Mouse (Mus musculus) yolk sac, embryonic 10.5 days (tissue): ENCODE measurements at regions not wholly inside any gene's neighbourhood (a gene's known extent, or its start where the extent isn't known, plus 50 kb on each side); places are given as distances from the start of the nearest gene placed in this dataset.

ENCODE experiments used
- DNase-seq: peaks from one replicate; pipeline ENCODE4 v3.0.0-alpha.2; 2017; ENCODE audit warnings: low spot score

DNA sequence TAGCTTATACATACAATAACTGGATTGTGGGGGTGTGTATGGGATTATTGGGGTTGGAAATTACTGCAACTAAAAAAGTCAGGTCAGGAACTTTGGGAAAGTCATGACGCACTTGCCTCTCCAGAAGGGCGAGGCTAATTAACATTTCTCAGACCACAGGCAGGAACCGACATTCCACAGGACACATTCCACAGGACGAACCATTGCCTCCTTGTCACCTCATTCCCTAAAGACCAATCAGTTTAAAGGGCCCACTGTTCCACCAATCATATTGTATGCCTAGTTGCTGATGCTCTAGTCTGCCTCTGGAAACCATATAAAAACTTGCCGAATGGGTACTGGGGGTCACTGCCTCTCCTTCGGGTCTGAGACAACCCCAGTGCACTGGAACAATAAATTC is 113.0 kb upstream of the Pcgf5 start:
- DNase-seq, result no peak

DNA sequence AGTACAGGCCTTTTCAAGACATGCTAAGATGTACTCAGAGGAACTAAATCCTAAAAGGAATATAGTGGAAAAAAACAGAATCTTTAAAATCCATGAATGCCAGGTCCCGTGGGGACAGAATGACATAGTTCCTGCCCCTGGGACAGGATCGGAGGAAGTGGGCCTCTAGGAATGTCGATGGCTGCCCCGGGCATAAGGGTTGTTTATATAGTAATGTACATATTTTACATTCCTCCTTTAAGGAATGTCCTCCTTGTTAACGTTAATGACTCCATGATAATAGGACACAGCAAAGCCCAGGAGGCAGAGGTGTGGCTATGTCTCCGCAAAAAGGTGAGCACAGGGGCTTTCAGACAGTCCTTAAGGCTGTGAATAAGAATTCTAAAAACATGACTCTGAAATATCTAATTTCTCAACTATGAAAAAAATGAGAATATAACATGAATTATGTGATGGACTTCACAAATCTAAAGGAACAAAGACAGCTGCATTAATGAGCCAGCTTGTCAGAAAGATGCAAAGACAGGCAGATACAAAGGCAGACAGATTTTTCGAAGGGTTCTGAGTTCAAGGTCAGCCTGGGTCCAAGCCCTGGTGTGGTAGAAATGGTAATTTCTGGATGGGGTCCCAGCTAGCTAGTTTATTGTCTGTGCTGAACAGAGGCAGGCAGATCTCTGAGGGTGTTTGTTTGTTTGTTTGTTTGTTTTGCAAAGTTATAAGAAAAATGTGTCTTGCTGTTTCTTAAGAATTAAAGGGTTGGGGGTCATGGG is 111.3 kb upstream of the Pcgf5 start:
- no peak for DNase-seq

DNA sequence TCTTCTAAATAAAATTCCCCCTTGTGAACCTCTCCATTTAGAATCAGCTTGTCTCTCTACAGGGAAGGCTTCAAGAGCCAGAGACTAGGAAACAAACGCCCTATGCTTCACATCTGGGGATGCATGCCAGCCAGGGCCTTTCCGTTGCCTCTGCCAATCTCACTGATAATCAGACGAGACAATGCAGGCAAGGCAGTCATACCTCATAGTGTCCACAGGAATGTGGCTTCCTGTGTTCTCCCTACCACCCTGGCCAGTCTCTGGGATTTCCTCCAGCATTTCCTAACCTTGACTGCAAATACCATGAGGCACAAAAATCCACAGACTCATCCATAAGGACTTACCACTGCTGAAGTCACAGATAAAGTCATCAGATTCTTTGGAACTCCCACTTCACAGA is 110.4 kb upstream of the Pcgf5 start:
- DNase-seq, result no peak

GRCm38 (mm10) chr19:36238536-36238935 is 109.6 kb upstream of the Pcgf5 start:
- no peak for DNase-seq

DNA sequence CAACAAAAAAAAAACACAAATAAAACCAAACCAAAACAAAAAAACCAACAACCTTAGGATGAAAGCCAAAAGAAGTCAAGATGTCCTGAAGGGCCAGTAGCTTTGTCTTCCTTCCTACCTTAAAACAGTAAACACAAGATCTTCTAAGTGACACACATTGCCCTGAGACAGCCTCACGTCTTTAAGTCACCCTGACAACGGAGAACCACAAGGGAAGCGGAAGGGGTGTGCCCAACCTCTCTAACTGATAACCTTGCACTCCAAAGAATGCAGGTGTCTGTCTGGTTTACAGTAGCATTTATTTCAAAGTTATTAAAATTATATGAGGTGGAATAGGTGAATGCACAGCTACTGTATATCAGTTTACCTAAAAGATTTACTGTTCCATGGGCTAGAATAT is 105.7 kb upstream of the Pcgf5 start:
- DNase-seq, result no peak

- no peak for DNase-seq
Observed at GRCm38 (mm10) chr19:36242946-36243345, 105.2 kb upstream of the Pcgf5 start.

GRCm38 (mm10) chr19:36252522-36252921 is 95.6 kb upstream of the Pcgf5 start:
- DNase-seq, result no peak

- no peak for DNase-seq
Observed at GRCm38 (mm10) chr19:36257748-36258538, 90.2 kb upstream of the Pcgf5 start.

DNA sequence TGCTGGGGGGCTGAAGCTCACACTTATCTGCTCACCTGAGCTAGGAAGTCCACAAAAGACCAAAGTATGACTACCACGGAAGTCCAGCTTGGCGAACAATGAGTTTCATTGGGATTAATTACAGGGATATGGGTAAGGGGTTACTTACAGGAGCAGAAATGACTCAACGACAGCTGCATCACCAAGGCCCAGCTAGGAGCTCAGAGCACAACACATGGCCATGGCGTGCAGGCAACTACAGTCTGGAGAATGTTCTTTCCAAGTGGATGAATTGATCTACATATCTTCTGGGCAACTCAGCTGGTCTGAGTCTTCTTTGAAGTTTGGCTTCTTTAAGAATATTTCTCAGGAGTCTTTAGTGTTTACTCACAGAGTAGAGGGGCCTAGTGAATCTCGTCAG is 86.3 kb upstream of the Pcgf5 start:
- DNase-seq, result no peak

- DNase-seq, result no peak
Observed at GRCm38 (mm10) chr19:36263923-36264322, 84.2 kb upstream of the Pcgf5 start.

GRCm38 (mm10) chr19:36264397-36264796 is 83.7 kb upstream of the Pcgf5 start:
- DNase-seq, result no peak

DNA sequence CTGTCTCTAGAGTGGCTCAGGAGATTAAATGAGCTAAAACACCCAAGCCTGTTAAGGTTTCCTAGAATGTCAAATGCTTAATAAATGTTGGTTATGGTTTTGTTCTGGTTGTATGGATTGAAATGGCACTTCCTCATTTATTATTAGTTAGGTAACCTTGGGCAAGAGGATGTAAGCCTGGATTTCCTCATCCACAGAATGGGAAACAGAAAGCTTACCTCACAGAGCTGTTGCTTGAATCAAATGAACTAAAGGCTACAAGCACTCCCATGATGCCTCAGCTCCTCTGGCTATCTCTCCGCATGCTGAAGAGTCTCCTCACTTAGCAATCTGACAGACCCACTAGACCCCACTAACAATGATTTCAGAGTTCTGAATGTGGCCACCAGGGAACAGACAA is 82.8 kb upstream of the Pcgf5 start:
- DNase-seq, result no peak

DNA sequence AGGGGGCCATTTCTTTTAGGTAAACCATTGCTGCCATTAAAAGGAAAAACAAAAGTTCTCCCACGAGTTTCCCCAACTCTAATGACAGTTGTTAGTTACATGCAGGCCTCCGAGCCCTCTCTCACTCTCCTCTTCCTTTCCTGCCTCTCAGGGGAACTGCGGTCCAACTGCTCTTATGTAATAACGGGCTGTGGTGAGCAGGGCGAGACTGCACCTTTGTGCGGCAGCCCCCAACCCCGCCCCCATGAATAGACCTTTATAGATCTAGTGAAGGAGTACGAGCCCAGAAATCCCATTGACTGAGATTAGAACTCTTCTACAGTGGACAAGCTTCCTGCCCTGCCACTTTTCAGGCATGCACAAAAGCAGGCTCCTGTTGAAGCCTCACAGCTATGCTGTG is 81.8 kb upstream of the Pcgf5 start:
- no peak for DNase-seq

DNA sequence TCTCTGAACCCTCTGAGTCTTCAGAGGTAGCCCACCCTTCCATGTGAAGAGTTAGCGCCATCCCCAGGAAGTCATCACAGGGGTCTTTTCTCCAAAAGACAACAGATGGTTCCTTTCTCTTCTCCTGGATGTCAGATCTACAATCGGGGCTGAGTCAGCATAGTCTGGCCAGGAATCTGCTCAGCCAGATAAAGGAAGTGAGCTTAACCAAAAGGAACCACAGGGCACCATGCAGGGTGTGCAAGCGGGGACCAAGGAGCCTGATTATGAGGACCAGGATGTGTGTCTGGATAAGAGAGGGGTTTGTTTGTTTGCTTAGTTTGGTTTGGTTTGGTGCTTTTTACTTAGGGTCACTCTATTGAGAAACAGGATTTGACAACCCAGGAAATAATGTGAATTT is 74.6 kb upstream of the Pcgf5 start:
- DNase-seq, result no peak

DNA sequence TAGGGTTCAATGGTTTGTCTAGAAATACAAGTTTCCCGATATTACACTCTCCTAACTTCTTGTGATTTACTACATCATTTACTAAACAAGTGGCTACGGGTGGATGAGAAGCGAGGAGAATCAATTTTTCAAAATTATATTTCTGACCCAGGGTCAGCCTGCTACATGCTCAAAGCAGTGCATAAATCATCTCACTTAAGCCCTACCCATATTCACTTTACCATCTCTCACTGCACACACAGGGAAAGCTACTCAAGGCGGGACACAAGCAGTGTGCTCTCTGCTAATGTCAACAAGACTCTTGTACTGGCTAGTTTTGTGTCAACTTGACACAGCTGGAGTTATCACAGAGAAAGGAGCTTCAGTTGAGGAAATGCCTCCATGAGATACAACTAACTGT is 62.6 kb upstream of the Pcgf5 start:
- no peak for DNase-seq

DNA sequence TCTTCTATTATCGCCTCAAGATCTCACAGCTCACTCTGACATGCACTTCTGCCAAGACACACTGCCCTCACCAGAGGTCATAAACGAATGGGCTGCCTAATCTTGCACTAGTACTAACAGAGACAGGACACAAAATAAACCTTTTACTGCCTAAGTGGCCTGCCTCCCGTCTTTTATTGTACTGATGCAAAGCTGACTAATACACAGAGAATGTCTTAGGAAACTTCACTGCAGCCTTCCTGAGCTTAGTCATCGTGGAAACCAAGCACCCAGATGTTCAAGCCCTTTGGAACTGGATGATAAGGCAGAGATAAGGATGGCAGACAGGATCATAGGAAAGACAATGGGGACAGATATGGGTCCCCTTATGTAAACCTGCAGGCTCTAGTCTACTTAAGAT is 57.3 kb upstream of the Pcgf5 start:
- DNase-seq, result peak; percentile 40

- DNase-seq, result no peak
Observed at GRCm38 (mm10) chr19:36293177-36293969, 54.7 kb upstream of the Pcgf5 start.
